Mouse (Mus musculus) testis, adult 2 months (tissue): ENCODE results near the gene Pdzd7. TPM values are rescaled to one million over a fixed set of nuclear protein-coding genes. Genes with fewer than 3 reads are reported as not detected.

Experiments
- H3K27ac ChIP-seq: fragments of 200-500 bp; 2 replicates; pipeline ENCODE4 v1.5.1; 2012; ENCODE audit warnings: low read depth, low read length; ENCODE audit not compliant: control insufficient read depth, insufficient read depth
- H3K27me3 ChIP-seq: fragments of 200-500 bp; 2 replicates; pipeline ENCODE4 v1.6.1; 2012; ENCODE audit warnings: mild to moderate bottlenecking, low read length, moderate library complexity; ENCODE audit not compliant: control insufficient read depth, insufficient read depth
- H3K36me3 ChIP-seq: fragments of 200-500 bp; 2 replicates; pipeline ENCODE4 v1.6.1; 2012; ENCODE audit warnings: mild to moderate bottlenecking, low read length; ENCODE audit not compliant: control insufficient read depth, insufficient read depth
- H3K4me1 ChIP-seq: fragments of 200-500 bp; 2 replicates; pipeline ENCODE4 v1.6.1; 2012; ENCODE audit warnings: low read length; ENCODE audit not compliant: control insufficient read depth, insufficient read depth
- H3K4me3 ChIP-seq: fragments of 200-500 bp; 2 replicates; pipeline ENCODE4 v1.5.1; 2012; ENCODE audit warnings: low read depth, mild to moderate bottlenecking, low read length, moderate library complexity, mixed read lengths; ENCODE audit not compliant: control insufficient read depth
- CTCF ChIP-seq: fragments of 200-500 bp; IDR thresholded peaks from 2 replicates; pipeline ENCODE4 v1.5.1; 2012; ENCODE audit warnings: low read depth, mild to moderate bottlenecking, inconsistent platforms, low read length, moderate library complexity; ENCODE audit not compliant: control insufficient read depth, insufficient read depth, insufficient replicate concordance
- POLR2A ChIP-seq: fragments of 200-500 bp; IDR thresholded peaks from 2 replicates; pipeline ENCODE4 v1.6.1; 2012; ENCODE audit warnings: low read depth, mild to moderate bottlenecking, inconsistent platforms, low read length, moderate library complexity; ENCODE audit not compliant: control insufficient read depth
- polyA plus RNA-seq: library from polyadenylated mRNA; depleted of rRNA; stranded (reverse); fragments of >200 nt; gene quantifications from 2 replicates; pipeline ENCODE4 v1.2.3, GENCODE M21; 2012

Gene Pdzd7
- polyA plus RNA-seq, 1 experiment = 1.0 TPM

DNA sequence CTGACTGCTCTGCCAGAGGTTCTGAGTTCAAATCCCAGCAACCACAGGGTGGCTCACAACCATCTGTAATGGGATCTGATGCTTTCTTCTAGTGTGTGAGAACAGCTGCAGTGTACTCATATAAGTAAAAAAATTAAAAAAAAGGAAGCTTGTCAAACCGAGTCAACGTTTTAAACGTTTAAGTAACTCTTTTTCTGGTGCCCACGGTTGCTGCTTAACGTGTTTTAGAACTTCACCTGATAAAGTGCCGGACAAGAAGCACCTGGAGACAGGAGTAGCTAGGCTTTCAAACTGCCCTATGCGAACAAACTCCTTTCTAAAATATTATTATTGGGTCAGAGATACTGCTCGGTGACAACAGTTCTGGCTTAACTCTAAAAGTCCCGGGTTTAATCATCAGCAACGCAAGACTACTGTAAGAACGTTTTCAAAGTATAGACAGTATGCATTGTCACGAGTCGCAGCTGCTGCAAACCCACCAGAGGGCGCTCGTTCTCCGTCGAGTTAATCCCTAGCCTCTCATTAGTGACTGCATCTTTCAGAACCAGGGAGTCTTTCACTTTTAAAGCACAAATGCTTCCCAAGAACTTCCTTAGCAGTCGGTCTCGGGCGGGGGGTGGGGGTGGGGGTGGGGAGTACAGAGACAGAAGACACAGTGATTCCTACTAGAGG, 28.5 kb upstream of the Pdzd7 start:
- no peak overlapping the region; the same call in 1 of the 2 replicates for H3K27ac ChIP-seq
- no peaks in the 10 kb centered on the region for H3K27me3 ChIP-seq
- H3K36me3 ChIP-seq = no peaks in the 10 kb centered on the region
- H3K4me3 ChIP-seq = peak overlapping the region; percentile 95
- H3K4me1 ChIP-seq = peaks cover 32% of the 10 kb centered on the region
- no peak for TF ChIP-seq POLR2A
- TF ChIP-seq CTCF = peak; percentile 87; the same call in 1 of the 2 replicates

DNA sequence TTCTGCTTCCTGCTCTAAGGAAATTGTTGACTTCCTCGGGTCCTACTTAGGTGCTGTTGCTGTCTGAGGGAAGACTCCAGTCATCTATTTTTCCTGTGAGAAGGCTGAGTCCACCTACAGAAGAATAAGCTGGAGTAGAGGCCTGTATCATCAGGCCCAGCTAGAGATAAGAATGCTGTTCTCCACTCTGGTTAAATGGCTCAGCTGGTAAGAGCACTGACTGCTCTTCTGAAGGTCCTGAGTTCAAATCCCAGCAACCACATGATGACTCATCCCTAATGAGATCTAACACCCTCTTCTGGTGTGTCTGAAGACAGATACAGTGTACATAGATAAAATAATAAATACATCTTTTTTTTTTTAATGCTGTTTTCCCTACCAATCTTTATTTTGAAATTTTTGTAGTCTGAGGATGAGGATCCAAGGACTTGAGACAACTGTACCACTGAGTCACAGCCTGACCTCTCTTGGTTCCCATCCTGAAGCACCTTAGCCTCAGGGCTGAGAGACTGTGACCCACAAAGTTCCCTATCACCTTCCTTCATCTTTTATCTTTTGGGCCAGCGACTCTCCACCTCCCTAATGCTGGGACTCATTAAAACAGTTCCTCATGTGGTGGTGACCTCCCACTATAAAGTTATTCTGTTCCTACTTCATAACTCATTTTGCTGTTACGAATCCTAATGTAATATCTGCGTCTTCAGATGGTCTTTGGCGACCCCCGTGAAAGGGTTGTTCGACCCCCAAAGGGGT, 22.4 kb upstream of the Pdzd7 start:
- H3K27ac ChIP-seq = no peak overlapping the region
- H3K4me1 ChIP-seq = peaks cover 22% of the 10 kb centered on the region
- H3K4me3 ChIP-seq = no peak overlapping the region
- no peak for TF ChIP-seq CTCF
- TF ChIP-seq POLR2A = no peak
- H3K36me3 ChIP-seq = no peaks in the 10 kb centered on the region
- no peaks in the 10 kb centered on the region for H3K27me3 ChIP-seq

DNA sequence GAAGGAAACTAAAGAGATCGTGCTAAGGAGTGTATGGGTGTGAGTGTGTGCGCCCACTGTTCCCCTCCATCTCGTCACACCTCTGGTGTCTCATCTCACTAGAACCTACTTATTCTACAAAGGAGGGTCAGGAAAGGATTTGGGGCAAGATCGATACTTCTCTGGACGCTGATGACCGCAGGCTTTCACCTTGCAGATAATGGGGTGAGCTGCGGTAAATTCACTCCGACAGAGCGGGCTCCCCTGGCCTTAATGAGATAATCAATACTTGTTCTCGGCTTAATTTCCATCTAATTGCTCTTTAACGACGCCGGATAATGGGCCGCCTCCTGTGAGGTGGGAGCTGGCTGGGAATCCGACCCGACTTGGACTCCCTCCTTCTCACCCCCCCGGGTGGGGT, 21.7 kb upstream of the Pdzd7 start:
- H3K4me3 ChIP-seq = no peak overlapping the region
- no peaks in the 10 kb centered on the region for H3K27me3 ChIP-seq
- TF ChIP-seq CTCF (no peak), POLR2A (no peak)

DNA sequence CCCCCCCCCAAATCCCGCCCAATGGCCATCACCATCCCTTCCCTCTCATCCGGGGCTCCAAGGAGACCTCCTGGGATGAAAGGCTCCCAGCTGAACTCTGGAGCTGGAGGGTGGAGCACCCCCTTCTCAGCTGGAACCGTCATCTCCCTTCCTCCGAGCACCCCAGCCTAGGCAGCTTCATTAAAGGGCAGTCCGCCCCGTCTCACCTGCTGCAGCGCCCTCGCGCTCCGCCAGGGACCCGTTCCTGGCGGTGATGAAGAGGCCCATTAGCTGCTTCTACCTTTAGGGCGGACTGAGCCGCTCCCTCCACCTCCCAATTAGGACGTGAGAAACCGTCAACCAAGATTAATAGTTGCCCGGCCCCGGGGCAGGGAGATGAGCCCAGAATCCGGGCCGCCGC, 19.7 kb upstream of the Pdzd7 start:
- Histone ChIP-seq H3K4me3 (peak overlapping the region; percentile 56), H3K4me1 (peaks cover 15% of the 10 kb centered on the region), H3K27ac (no peak overlapping the region), H3K36me3 (no peaks in the 10 kb centered on the region), H3K27me3 (no peaks in the 10 kb centered on the region)
- TF ChIP-seq CTCF (no peak), POLR2A (no peak)

More for the DNA sequence above, 21.7 kb upstream of the Pdzd7 start:
- peaks cover 22% of the 10 kb centered on the region for H3K4me1 ChIP-seq
- no peak overlapping the region for H3K27ac ChIP-seq
- no peaks in the 10 kb centered on the region for H3K36me3 ChIP-seq

DNA sequence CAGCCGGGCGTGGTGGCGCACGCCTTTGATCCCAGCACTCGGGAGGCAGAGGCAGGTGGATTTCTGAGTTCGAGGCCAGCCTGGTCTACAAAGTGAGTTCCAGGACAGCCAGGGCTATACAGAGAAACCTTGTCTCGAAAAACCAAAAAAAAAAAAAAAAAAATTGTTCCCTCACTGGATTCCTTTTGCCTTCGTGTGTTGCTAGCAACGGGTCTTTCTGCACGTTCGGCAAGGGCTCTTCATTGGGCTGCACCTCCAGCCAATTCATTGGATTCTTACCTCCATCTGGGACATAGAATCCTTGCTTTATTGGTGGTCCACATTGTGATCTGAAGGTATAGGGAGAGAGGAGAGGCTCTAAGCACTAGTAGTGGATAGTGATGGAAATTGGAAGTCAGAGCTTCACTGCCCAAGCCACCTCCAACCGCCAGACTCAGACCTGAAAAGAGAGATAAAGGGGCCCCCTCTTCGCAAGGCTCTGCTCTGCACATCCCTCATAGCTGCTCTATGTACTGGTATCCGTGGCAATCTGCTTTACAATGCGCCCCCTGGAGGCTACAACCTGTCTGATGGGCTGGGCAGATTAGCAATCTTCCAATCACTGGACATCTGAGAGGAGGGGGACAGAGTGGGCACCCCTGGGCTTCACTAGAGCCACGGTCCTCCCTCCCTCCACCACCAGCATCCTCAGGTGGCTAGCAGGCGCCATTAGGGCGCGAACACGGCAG, 18.2 kb upstream of the Pdzd7 start:
- TF ChIP-seq POLR2A = no peak
- TF ChIP-seq CTCF = peak; percentile 28; the same call in 1 of the 2 replicates
- Histone ChIP-seq H3K4me3 (peak overlapping the region; percentile 50), H3K36me3 (no peaks in the 10 kb centered on the region), H3K27ac (no peak overlapping the region), H3K4me1 (peaks cover 18% of the 10 kb centered on the region), H3K27me3 (no peaks in the 10 kb centered on the region)

DNA sequence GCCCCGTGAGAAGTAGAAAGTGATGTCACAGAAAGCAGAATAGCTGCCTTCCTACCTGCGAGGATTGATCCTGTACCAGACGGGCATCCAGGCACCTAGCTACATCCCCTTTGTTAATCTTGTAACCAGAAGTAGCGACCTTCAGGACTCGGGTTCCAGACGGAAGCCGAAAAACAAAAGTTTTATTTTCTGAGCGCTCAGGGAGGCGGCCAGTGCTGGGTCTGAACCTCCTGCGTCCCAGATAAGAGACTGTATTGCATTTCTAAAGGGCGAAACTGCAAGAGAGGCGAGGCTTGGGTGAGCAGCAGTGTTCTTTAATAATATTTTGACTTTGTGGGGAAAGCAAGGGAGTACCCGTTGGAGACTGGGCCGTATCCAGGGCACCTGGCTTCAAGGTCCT, 13.3 kb upstream of the Pdzd7 start:
- peak overlapping the region; percentile 83 for H3K27ac ChIP-seq
- H3K27me3 ChIP-seq = no peaks in the 10 kb centered on the region
- no peak for TF ChIP-seq POLR2A
- TF ChIP-seq CTCF = no peak

More for the DNA sequence above, 13.3 kb upstream of the Pdzd7 start:
- peak overlapping the region; percentile 78 for H3K4me3 ChIP-seq
- H3K4me1 ChIP-seq = peaks cover 5% of the 10 kb centered on the region
- H3K36me3 ChIP-seq = no peaks in the 10 kb centered on the region
